Mouse (Mus musculus) lung, embryonic 14.5 days (tissue): ENCODE results near the gene Slc8a2. TPM values are rescaled to one million over a fixed set of nuclear protein-coding genes. Genes with fewer than 3 reads are reported as not detected.

Source experiments
- ATAC-seq: fragments of 200-750 bp; cut with Nextera tagmentation; 2 replicates; pipeline ENCODE4 v1.8.0; 2017; ENCODE audit warnings: mild to moderate bottlenecking, moderate TSS enrichment, moderate library complexity; ENCODE audit not compliant: insufficient read depth
- DNase-seq: peaks from one replicate; pipeline ENCODE4 v3.0.0-alpha.2; 2015
- H3K27ac ChIP-seq: fragments of 300-500 bp; sonication (generic); 2 replicates; pipeline ENCODE4 v1.5.1; 2014; ENCODE audit warnings: low read depth, mild to moderate bottlenecking, moderate library complexity
- H3K27me3 ChIP-seq: fragments of 300-500 bp; sonication (generic); 2 replicates; pipeline ENCODE4 v1.6.1; 2014; ENCODE audit warnings: low read length, control low read depth; ENCODE audit not compliant: insufficient read depth
- H3K36me3 ChIP-seq: fragments of 300-500 bp; sonication (generic); 2 replicates; pipeline ENCODE4 v1.6.1; 2014; ENCODE audit warnings: control low read depth; ENCODE audit not compliant: insufficient read depth
- H3K4me1 ChIP-seq: fragments of 300-500 bp; sonication (generic); 2 replicates; pipeline ENCODE4 v1.6.1; 2014; ENCODE audit warnings: antibody characterized with exemption, control low read depth; ENCODE audit not compliant: insufficient read depth
- H3K4me2 ChIP-seq: fragments of 300-500 bp; sonication (generic); 2 replicates; pipeline ENCODE4 v1.6.1; 2014; ENCODE audit warnings: mild to moderate bottlenecking
- H3K4me3 ChIP-seq: fragments of 300-500 bp; sonication (generic); 2 replicates; pipeline ENCODE4 v1.5.1; 2014; ENCODE audit warnings: low read depth, low read length
- H3K9ac ChIP-seq: fragments of 300-500 bp; sonication (generic); 2 replicates; pipeline ENCODE4 v1.6.1; 2014
- H3K9me3 ChIP-seq: fragments of 300-500 bp; sonication (generic); 2 replicates; pipeline ENCODE4 v1.6.1; 2016; ENCODE audit warnings: low read depth, low read length, control low read depth
- CTCF ChIP-seq: IDR thresholded peaks from 2 replicates; pipeline ENCODE4 v1.5.1; 2016; ENCODE audit warnings: antibody characterized with exemption, low read depth
- WGBS: fragments of 180-500 bp; shearing (Covaris S2); extraction: QIAGEN DNeasy Blood & Tissue Kit; methylation state at CpG from one replicate; pipeline ENCODE4 v1.1.7; 2014; 5-methylcytosine and 5-hydroxymethylcytosine counted together
- polyA plus RNA-seq: library from polyadenylated mRNA; unstranded; fragments of >200 nt; fragmentation: Nextera tagmentation; extraction: Ambion mirVana; gene quantifications from 2 replicates; pipeline ENCODE4 v1.2.1, GENCODE M21; 2014

Slc8a2 gene
- polyA plus RNA-seq, 1 experiment from 2014 or later = 0.17 TPM

DNA sequence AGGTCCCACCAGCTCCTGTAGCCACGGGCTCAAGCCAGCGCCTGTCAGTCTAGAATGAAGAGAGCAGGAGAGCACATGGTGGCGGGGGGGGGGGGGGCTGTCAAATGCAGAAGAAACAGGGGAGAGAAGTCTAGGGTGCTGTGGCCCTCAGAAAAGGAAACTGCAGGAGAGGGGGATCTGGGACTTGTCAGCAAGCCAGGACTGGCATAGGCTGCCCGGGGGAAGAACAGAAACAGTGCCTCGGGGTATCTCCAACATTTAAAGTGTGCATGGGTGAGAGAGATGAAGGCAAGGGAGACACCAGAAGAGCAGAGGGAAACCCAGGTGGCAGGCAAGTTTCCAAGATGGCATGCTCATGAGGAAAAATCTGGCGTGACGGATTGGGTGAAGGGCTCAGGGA lies 32.4 kb downstream of the Slc8a2 start:
- Histone ChIP-seq H3K27ac (no peak overlapping the region), H3K4me1 (no peaks in the 10 kb centered on the region), H3K4me2 (no peak overlapping the region), H3K9ac (no peak overlapping the region), H3K27me3 (peaks cover 18% of the 10 kb centered on the region), H3K9me3 (no peaks in the 10 kb centered on the region), H3K4me3 (no peak overlapping the region), H3K36me3 (no peaks in the 10 kb centered on the region)
- DNase-seq (no peak), ATAC-seq (no peak)
- TF ChIP-seq CTCF = no peak
- WGBS = 70% methylated on average over 7 of the region's 7 CpGs

DNA sequence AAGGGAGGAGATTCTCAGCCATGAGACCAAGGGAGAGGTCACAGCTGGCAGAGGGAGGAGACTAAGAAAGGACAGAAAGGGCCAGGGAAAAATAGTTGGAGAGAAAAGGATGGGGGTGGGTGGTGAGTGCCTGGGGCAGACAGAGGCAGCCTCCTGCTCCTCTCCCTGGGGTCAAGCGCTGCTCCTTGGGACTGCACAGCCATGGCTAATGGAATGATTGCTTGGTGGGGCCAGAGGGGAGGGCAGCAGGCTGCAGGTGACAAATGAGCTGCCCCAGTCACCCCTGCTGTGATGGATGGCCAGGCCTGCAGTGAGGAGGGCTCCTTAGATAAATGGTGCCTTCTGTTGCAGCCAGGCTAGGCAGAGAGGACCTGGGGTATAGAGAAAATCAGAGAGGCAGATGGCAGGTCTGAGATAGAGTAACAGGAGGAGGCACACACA lies 42.5 kb downstream of the Slc8a2 start:
- WGBS = 14% methylated on average over 1 of the region's 1 CpGs
- DNase-seq (no peak), ATAC-seq (no peak)

DNA sequence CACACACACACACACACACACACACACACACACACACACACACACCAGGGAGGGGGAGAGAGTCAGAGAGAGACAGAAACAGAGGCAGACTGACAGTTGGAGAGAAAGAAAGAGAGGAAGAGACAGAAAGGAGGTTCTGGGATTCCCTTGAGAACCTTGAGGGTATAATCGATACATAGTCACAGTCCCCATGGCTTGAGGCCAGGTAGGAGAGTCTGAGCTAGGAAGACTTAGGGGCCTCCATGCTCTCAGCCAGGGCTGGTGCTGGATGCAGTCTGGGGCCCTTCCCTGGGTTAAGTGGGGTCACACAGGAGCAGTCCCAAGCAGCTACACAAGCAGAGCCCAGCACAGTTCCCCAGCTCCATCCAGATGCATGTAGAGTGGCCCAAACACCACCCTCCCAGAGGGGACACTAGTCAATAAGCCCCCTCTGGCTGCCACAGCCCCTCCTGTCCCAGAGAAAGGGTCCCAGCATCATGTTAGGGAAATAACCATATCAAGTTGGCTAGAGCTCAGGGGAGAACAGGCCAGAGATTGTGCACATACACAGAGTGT lies 43.0 kb downstream of the Slc8a2 start:
- WGBS = 14% methylated on average over 1 of the region's 1 CpGs
- TF ChIP-seq CTCF = no peak

More for the DNA sequence above, 42.5 kb downstream of the Slc8a2 start:
- TF ChIP-seq CTCF = no peak
- no peak overlapping the region for H3K9ac ChIP-seq
- no peaks in the 10 kb centered on the region for H3K4me1 ChIP-seq
- H3K27me3 ChIP-seq = no peaks in the 10 kb centered on the region
- no peak overlapping the region for H3K27ac ChIP-seq
- H3K4me2 ChIP-seq = no peak overlapping the region
- H3K36me3 ChIP-seq = no peaks in the 10 kb centered on the region
- no peak overlapping the region for H3K4me3 ChIP-seq
- H3K9me3 ChIP-seq = peaks cover 4% of the 10 kb centered on the region; the same call in 1 of the 2 replicates

DNA sequence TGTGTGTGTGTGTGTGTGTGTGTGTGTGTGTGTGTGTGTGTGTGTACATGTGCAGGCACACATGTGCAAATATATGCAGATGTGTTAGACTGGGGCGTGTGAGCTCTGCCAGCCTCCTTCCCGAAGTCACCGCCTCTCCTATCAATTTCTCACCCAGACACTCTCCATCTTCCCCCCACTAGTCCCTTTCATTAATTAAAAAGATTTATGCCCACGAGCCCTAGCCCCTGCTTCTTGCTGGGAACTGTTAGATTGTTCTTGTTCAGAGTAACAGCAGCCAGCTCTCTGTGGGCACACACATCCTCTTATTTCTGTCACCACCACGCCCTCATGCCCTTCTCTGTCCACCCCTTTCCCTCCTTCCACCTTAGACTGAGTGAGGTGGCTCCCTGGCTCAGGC lies 43.5 kb downstream of the Slc8a2 start:
- Histone ChIP-seq H3K36me3 (no peaks in the 10 kb centered on the region), H3K27me3 (no peaks in the 10 kb centered on the region), H3K4me1 (no peaks in the 10 kb centered on the region), H3K9ac (no peak overlapping the region), H3K4me2 (no peak overlapping the region), H3K9me3 (no peaks in the 10 kb centered on the region), H3K4me3 (no peak overlapping the region), H3K27ac (no peak overlapping the region)
- 40% methylated on average over 5 of the region's 5 CpGs for WGBS
- no peak for TF ChIP-seq CTCF
- no peak for ATAC-seq
- DNase-seq = no peak

More for the DNA sequence above, 43.0 kb downstream of the Slc8a2 start:
- Histone ChIP-seq H3K27ac (no peak overlapping the region), H3K4me1 (no peaks in the 10 kb centered on the region), H3K9me3 (peaks cover 4% of the 10 kb centered on the region; the same call in 1 of the 2 replicates), H3K4me3 (no peak overlapping the region), H3K4me2 (no peak overlapping the region), H3K27me3 (no peaks in the 10 kb centered on the region), H3K9ac (no peak overlapping the region), H3K36me3 (no peaks in the 10 kb centered on the region)
- ATAC-seq (no peak), DNase-seq (no peak)

DNA sequence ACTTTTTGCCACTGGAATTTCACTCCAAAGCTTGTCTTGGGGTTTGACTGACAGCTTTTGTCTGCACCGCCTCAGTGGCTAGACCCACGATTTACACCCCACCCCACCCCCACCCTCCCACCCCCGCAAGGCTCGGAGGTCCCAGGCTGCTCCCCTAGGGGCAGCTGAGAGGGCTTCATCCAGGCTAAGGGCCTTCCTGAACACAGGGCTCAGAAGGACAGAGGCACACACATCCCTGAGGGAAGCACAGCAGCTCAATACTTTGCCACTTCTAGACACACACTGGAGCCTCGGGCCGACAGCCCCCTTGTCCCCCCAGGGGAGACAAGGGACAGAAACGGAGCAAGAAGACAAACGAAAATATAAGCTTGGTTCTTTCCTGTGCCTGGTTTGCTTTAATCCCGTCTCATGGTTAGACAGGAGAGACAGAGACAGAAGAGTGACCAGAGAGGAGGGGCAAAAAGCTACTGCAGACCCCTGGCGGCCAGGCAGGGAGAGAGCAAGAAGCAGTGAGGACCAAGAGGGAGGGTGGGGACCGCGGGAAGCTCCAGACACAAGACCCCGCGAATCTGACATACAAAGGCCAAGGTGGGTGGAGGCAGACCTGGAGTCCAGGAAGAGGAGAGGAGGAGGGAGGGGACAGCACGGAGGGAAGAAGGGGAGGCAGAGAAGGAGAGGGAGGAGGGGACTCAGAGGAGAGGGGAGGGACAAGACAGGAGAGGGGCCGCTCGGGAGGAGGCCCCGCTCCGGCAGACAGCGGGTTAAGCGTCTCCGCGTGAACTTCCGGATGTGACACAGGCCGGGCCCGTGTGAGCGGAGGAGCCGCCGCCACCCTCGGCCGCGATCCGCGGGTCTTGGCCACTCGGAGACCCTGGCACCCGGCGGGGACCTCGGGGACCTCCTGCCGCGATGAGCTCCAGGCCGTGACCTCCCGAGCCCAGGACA lies 45.2 kb downstream of the Slc8a2 start, which contains the start of gene Meis3:
Gene Meis3, plus strand, starts transcription at position 494 of the 945 bp plus-strand sequence.
- H3K9ac ChIP-seq = peak within 1 kb of the TSS; percentile 66
- H3K27ac ChIP-seq = peak within 1 kb of the TSS; percentile 60; the same call in 1 of the 2 replicates
- no peaks in the 10 kb centered on the region for H3K27me3 ChIP-seq
- TF ChIP-seq CTCF = peak; percentile 64
- peak within 1 kb of the TSS; percentile 60 for H3K4me3 ChIP-seq
- 2% methylated on average over 38 of the region's 42 CpGs for WGBS
- H3K36me3 ChIP-seq = no peaks in the 10 kb centered on the region
- H3K9me3 ChIP-seq = no peaks in the 10 kb centered on the region
- H3K4me2 ChIP-seq = peak within 1 kb of the TSS; percentile 75
- peak; percentile 93 for ATAC-seq
- H3K4me1 ChIP-seq = no peaks in the 10 kb centered on the region
- DNase-seq = peak; percentile 80

GRCm38 (mm10) chr7:16175542-16175931 lies 45.9 kb downstream of the Slc8a2 start:
- Histone ChIP-seq H3K27ac (peak overlapping the region; percentile 60; the same call in 1 of the 2 replicates), H3K9ac (peak overlapping the region; percentile 66), H3K27me3 (no peaks in the 10 kb centered on the region), H3K9me3 (no peaks in the 10 kb centered on the region), H3K36me3 (no peaks in the 10 kb centered on the region), H3K4me1 (no peaks in the 10 kb centered on the region), H3K4me2 (peak overlapping the region; percentile 75), H3K4me3 (peak overlapping the region; percentile 60)
- ATAC-seq (peak; percentile 21), DNase-seq (no peak)
- WGBS = under 1% methylated on average over 10 of the region's 10 CpGs
- TF ChIP-seq CTCF = no peak

DNA sequence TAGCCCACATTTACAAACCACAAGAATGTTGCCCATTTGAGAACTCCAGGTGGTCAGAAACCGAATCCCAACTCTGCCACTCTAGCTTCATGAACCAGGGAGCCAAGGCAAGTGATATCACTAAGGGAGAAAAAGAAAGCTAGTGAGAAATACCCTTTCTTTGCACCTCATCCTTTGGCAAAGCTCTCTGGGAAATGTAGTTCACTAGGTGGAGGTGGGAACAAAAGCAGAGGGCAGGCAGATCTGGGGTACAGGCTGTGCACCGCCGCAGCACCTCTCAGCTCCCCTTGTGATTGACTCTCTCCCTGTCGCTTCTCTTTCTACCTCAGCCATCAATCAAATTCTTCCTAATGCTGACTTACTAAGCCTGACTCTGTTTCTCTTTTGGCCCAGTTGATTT lies 48.5 kb downstream of the Slc8a2 start:
- H3K9me3 ChIP-seq = no peaks in the 10 kb centered on the region

More for the DNA sequence above, 48.5 kb downstream of the Slc8a2 start:
- Histone ChIP-seq H3K4me1 (no peaks in the 10 kb centered on the region), H3K27ac (no peak overlapping the region), H3K27me3 (no peaks in the 10 kb centered on the region), H3K4me3 (no peak overlapping the region), H3K9ac (no peak overlapping the region), H3K36me3 (no peaks in the 10 kb centered on the region), H3K4me2 (no peak overlapping the region)
- ATAC-seq = no peak
- 74% methylated on average over 4 of the region's 4 CpGs for WGBS
- DNase-seq = no peak
- no peak for TF ChIP-seq CTCF
